Mouse (Mus musculus) E14TG2a.4 (cell line): Measurements from ENCODE around the gene Ttll13.

Source experiments
- CTCF ChIP-seq: conservative IDR thresholded peaks from 2 replicates; pipeline ENCODE4 v1.5.1; 2014; ENCODE audit warnings: low read length
- NANOG ChIP-seq: IDR thresholded peaks from 2 replicates; pipeline ENCODE4 v1.6.1; 2014; ENCODE audit warnings: borderline replicate concordance, low read length, mixed read lengths
- POU5F1 ChIP-seq: IDR thresholded peaks from 2 replicates; pipeline ENCODE4 v1.6.1; 2014; ENCODE audit warnings: low read length, borderline replicate concordance

- TF ChIP-seq CTCF, result no peak
- no peak for TF ChIP-seq NANOG
- no peak for TF ChIP-seq POU5F1
These were observed 13.6 kb upstream of the Ttll13 start, which contains the start of the genes Cib1 and Gdpgp1 for GRCm38 (mm10) chr7:80232489-80233029.
